Mouse (Mus musculus): ENCODE measurements around the gene Zfp92.
"Not testable (repeated sequence)": the region's sequence is repeated elsewhere in the genome, so short reads cannot be mapped to it uniquely, and the experiment has no call there.

Gene Zfp92

GRCm38 (mm10) chrX:73410880-73411517 is at the start of gene Zfp92:
Zfp92 (plus strand) TSS chrX:73411096.
- no peak for DNase-seq (ENCODE audit: low read depth in 2 of 2, low spot score in 2 of 2)

DNA sequence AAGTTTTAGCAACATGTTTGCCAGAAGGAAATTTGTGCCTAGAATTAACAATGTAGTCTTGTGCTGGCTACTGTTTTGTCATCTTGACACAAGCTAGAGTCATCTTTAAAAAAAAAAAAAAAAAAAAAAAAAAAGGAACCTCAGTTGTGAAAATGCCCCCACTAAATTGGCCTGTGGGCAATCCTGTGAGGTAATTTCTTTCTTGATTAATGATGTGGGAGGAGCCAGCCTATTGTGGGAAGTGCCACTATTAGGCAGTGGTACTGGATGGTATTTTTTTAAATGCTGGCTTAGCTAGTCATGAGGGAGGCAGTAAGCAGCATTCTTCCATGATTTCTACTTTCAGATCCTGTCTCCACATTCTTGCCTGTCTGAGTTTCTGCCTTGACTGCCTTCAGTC is 47.6 kb upstream of the Zfp92 start:
- DNase-seq (ENCODE audit: low read depth in 2 of 2, low spot score in 2 of 2): no peak

- DNase-seq (ENCODE audit: low read depth in 2 of 2, low spot score in 2 of 2): no peak
These were observed 26.5 kb upstream of the Zfp92 start for GRCm38 (mm10) chrX:73384419-73384818.

GRCm38 (mm10) chrX:73384924-73385323 is 26.0 kb upstream of the Zfp92 start:
- DNase-seq (ENCODE audit: low read depth in 2 of 2, low spot score in 2 of 2): no peak

DNA sequence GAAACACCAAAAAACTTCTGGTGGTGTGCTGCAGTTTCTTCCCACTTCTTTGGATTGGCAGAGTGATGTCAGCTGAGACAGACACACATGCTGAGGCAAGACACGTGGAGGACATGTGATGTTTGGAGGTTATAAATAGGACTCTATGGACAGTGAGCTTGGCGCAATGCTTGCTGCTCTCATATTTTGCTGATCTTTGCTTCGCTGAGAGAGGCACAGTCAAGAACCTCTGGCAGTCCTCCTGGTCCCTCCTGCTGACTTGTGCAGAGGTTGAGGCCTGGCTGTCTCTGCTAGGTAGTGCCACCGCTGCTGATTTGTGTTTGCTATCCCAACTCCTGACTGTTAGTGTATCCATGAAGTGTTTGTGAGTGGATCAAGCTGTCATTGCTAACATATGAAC is 19.4 kb upstream of the Zfp92 start:
- DNase-seq (ENCODE audit: low read depth in 2 of 2, low spot score in 2 of 2): no peak

DNA sequence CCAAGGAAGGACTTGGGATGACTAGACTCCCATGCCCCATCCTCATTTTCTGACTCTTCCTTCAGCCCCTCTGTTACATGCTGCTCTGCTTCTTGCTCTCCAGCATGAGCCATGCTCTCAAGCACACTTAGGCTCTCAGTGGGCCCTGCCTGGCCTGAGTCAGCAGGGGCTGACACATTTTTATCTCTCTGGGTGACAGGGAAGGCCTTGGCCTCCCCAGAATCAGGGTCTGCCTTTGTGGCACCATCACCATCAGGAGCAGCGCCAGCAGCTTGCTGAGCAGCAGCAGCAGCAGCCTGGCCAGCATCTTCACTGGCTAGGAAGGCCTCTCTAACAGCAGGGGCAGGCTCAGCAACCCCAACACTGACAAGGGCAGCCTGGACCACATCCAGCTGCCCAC is 14.4 kb upstream of the Zfp92 start:
- no peak for DNase-seq (ENCODE audit: low read depth in 2 of 2, low spot score in 2 of 2)

- DNase-seq (ENCODE audit: low read depth in 2 of 2, low spot score in 2 of 2): not testable (repeated sequence)
These were observed 12.3 kb upstream of the Zfp92 start, which contains the start of gene Gm18336 for GRCm38 (mm10) chrX:73398636-73399035. Gm18336 (minus strand) TSS chrX:73398736.

- DNase-seq (ENCODE audit: low read depth in 2 of 2, low spot score in 2 of 2): no peak
These were observed 9.9 kb upstream of the Zfp92 start for GRCm38 (mm10) chrX:73400951-73401350.

GRCm38 (mm10) chrX:73401616-73402015 is 9.3 kb upstream of the Zfp92 start:
- no peak for DNase-seq (ENCODE audit: low read depth in 2 of 2, low spot score in 2 of 2)

GRCm38 (mm10) chrX:73412767-73413166 is 1.9 kb downstream of the Zfp92 start:
- DNase-seq (ENCODE audit: low read depth in 2 of 2, low spot score in 2 of 2): no peak

DNA sequence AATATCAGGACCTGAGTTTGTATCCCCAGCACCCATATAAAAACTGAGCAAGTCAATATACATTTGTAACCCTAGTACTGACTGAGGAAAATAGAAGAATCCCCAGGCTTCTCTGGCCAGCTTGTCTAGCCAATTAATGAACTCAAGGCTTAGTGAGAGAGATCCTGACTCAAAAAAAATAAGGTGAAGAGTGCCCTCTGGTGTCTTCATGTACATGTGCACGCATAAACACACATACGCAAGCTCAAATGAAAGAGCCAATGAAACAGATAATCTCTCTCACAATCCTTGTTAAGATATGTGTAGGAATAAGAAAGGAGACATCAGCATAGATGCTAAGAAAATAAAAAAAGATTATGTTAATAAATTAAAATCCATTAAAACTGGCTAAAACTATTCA is 19.1 kb downstream of the Zfp92 start:
- no peak for DNase-seq (ENCODE audit: low read depth in 2 of 2, low spot score in 2 of 2)

- DNase-seq (ENCODE audit: low read depth in 2 of 2, low spot score in 2 of 2): no peak
These were observed 22.0 kb downstream of the Zfp92 start for GRCm38 (mm10) chrX:73432850-73433249.

GRCm38 (mm10) chrX:73435252-73435651 is 24.4 kb downstream of the Zfp92 start, which contains the start of gene Trex2:
Trex2 (minus strand) TSS chrX:73435344.
- DNase-seq (ENCODE audit: low read depth in 2 of 2, low spot score in 2 of 2): no peak

- no peak for DNase-seq (ENCODE audit: low read depth in 2 of 2, low spot score in 2 of 2)
These were observed 30.5 kb downstream of the Zfp92 start for GRCm38 (mm10) chrX:73441428-73441827.

- DNase-seq (ENCODE audit: low read depth in 2 of 2, low spot score in 2 of 2): peak; percentile 17 to 55
These were observed 41.1 kb downstream of the Zfp92 start for GRCm38 (mm10) chrX:73451949-73452348.

DNA sequence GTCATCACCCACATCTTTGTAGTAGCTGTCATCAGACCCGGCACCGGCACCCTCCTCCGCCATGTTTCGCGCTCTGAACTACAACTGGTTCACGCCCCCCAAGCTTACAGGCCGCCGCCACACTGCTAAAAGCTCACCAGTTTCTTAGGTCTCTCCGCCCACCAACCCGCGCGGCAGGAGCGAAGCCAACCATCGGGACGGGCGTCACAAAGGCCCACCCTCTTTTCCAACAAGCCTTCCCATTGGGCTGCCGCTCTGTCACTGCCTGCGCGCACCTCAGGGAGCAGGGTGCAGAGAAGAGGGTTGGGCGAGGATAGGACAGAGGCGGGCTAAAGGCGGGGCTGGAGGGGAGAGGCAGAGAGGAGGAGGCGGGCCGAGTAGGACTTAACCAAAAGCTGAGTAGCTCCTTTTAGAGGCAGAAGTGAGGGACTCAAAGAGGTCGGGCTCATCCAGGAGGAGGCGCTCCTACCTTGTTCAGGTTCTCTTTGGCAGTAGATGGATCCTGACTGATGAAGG is 48.0 kb downstream of the Zfp92 start, which contains the start of gene Haus7:
Haus7 (minus strand) TSS at position 168 of the 516 bp plus-strand sequence.
- peak; percentile 86 to 88 for DNase-seq (ENCODE audit: low read depth in 2 of 2, low spot score in 2 of 2)

DNA sequence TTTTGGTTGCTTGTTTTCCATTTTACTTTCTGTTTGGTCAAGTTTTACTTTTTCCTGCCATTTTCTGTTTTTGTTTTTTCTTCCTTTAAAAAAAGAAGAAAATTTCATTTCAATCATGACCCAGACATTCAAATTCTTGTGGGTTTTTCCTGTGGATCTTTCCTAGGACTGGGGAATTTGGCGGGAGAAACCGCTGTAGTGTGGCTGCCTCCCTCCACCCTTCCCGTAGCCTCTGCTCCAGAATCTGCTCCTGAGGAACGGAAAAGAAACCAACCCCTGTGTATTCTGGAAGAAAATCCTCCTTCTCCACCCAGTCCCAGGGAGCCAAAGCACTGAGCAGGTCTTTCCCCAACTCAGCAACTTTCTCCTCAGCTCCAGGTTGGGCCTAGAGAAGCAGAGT is 49.9 kb downstream of the Zfp92 start:
- DNase-seq (ENCODE audit: low read depth in 2 of 2, low spot score in 2 of 2): no peak

DNA sequence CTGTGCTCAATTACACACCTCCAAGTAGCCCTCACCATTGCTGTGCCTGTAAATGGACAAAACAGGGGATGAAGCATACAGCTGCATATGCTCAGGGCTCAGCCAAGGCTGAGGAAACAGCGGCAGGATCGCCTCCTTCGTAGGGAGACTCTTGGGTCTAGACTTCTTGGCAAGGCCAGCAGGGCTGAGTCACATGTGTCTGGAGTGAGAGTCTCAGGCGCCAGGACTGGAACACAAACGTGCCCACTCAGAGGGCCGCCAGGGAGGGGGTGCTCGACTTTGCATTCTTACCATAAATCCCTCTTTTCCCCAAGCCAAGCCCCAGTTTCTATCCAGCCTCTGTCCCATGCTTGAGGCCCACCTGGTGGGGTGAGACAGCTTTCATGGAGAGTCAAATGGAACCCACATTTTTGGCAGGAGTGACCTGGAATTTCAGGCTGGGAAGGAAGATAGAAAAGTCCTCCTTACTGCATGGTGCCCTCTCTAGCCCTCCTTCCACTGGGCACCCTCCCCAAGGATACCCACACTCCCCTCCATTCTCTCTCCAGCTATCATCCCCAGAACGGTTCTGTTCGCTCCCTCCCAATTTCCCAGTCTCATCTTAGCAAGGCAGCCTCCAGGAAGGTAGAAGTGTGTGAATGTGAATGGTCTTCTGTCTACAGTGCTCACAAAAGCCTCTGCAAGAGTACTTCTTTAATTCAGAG is 54.7 kb downstream of the Zfp92 start:
- DNase-seq (ENCODE audit: low read depth in 2 of 2, low spot score in 2 of 2): no peak

DNA sequence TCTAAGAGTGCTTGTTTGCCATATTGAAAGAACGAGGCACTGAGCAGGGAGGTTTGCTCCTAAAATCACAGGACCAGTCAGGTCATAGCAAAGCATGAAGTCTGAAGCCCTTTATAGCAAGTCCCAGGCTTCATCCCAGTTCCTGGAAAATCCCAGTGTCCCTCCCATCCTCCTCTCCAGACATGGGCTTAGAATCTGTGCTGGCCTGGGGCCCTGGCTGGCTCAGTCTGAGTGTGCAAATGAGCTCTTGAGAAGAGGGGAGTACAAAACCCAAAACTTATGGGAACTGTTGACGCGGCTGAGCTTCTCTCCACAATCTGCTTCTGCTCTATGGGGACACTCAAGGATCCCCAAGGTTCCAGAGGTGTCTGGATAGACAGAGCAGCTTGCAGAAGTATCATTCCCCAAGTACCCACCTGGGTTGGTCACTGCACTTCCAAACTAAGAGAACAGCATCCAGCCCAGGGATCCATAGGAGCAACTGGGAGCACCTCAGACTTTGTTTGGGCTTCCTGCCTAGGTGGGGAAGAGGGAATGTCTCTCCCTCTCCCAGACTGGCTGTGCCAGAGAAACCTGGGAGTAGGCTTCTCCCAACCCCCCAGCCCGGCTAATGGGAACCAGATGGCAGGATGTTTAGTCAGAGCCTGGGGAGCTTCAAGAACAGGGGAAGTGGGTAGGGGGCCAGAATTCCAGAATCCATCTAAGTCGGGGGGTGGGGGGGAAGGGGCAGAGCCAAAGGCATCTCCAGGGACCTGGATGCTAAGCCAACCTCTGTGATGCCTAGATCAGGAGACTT is 56.7 kb downstream of the Zfp92 start:
- DNase-seq (ENCODE audit: low read depth in 2 of 2, low spot score in 2 of 2): no peak

DNA sequence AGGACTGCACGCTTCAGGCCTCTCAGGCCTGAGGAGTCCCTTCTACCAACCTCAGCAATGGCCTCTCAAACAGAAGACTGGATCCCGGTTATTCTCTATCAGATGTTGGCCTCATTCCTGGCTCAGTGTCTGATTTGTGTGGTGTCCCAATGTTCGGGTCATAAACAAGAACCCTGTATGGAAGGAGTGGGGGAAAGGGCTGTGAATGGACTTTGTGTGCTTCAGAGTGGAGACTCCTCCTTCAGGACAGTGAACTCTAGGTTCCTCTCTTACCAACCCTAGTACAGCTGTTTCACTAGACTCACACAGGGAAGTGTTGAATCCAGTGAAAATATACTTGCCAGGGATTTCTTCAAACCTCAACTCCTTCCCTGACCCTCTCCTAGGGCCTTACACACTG is 57.4 kb downstream of the Zfp92 start:
- no peak for DNase-seq (ENCODE audit: low read depth in 2 of 2, low spot score in 2 of 2)

- no peak for DNase-seq (ENCODE audit: low read depth in 2 of 2, low spot score in 2 of 2)
These were observed 57.9 kb downstream of the Zfp92 start for GRCm38 (mm10) chrX:73468752-73469151.

GRCm38 (mm10) chrX:73471764-73472163 is 60.9 kb downstream of the Zfp92 start:
- no peak for DNase-seq (ENCODE audit: low read depth in 2 of 2, low spot score in 2 of 2)

Data from CD8-positive naive resting alpha-beta T cell, adult 2 months (primary cell).